Mouse (Mus musculus) left cerebral cortex, adult 2 months (tissue): ENCODE measurements around the gene Top2a. TPM values are rescaled to one million over a fixed set of nuclear protein-coding genes. Genes with fewer than 3 reads are reported as not detected.

ENCODE experiments used
- DNase-seq, 2 experiments: peaks; one replicate each; pipeline ENCODE4 v3.0.0; 2021 to 2022; ENCODE audit warnings: low spot score in 2 of 2, mixed read lengths in 1 of 2; ENCODE audit errors: extremely low spot score in 1 of 2
- H3K27ac ChIP-seq: fragments of 200-600 bp; 2 replicates; pipeline ENCODE4 v1.8.1; 2022
- H3K4me3 ChIP-seq: fragments of 200-600 bp; 2 replicates; pipeline ENCODE4 v1.8.1; 2022
- CTCF ChIP-seq: fragments of 200-600 bp; IDR thresholded peaks from 2 replicates; pipeline ENCODE4 v1.8.1; 2022; ENCODE audit warnings: antibody characterized with exemption, mild to moderate bottlenecking, moderate library complexity
- intact Hi-C: fragments of 180-260 bp; cut with DNase I; formaldehyde crosslinking; loops from one replicate; pipeline ENCODE4 v1.15.1; 2025
- total RNA-seq, 2 experiments: library from RNA; stranded (reverse); gene quantifications; 2 replicates each; pipeline ENCODE4 v1.2.3; 2021

Top2a gene
- total RNA-seq, 2 experiments from 2014 or later, result 0.66 to 1.0 TPM

DNA sequence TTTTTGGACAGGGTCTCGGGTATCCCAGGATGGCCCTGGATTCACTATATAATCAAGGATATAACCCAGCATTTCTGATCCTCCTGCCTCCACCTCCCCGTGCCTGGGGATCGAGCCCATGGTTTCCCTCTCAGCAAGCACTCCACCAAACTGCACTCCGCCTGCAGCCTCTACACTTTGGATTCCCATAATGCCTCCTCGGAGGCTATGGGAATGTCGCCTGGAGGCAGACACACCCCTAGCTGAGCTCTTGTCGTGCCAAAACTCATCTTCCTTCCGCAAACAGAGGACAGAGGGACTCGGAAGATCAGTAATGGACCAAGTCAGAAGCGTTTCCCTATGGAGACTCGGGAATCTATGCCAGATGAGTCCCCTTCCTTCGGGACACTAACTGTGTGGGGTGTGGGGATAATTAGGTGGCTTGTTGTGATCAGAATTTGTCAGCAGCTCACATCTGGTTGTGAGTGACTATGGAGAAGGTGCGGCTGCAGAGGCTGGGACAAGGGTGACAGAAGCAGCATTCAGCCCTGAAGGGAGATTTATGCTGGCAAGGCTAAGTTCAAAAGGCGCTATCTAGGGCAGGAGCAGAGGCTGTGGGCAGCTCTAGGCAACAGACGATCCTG is 45.4 kb downstream of the Top2a start:
- intact Hi-C loops, result loop anchor here (10.0 kb wide), 1 partner anchor 1336 kb away; the partner anchor contains the start of gene Eif1
- peak in 1 of 2 experiments; percentile 10 for DNase-seq
- no peak for TF ChIP-seq CTCF
- Histone ChIP-seq H3K27ac (no peak overlapping the region), H3K4me3 (no peak overlapping the region)

DNA sequence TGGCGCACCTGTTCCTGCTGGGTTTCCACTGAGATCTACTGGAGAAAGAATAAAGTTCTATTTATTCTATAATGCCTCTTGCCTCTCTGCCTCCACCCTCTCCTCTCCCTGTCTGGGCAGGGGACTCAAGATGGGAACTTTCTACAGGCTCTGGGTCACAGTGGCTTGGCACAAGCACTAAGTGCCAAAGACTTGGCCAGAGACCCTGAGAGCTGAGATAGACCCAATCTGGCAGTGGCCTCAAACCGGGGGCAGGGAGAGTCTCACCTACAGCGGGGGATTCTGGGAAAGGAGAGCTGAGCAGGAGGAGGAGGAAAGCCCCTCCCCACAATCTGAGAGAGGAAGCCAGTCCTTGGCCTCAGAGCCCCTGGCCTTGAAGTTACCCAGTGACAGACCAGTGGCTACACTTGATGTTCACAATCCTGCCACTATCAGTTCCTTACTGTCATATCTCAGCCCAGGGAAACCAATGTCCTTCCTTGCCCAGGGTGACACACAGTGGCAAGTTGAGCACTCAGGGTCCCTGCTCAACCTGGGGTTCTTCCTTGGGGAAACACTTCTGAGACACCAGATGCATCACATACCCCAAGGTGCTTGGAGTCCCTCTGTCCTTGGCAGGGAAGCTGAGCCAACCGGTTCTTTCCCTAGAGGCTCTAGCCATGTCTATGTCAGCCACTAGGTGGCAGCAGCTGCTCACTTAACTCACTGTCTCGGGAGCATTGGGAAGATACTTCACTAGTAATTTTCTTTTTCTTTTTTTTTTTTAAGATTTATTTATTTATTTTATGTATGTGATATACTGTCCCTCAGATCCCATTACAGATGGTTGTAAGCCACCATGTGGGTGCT is 48.9 kb downstream of the Top2a start:
- intact Hi-C loops, result loop anchor here (2.0 to 10.0 kb wide), 3 partner anchors 176 to 1340 kb away; partner anchors contain the start of gene Eif1
- peak; percentile 82 for TF ChIP-seq CTCF
- Histone ChIP-seq H3K4me3 (no peak overlapping the region), H3K27ac (no peak overlapping the region)
- peak; percentile 78 to 84 for DNase-seq

DNA sequence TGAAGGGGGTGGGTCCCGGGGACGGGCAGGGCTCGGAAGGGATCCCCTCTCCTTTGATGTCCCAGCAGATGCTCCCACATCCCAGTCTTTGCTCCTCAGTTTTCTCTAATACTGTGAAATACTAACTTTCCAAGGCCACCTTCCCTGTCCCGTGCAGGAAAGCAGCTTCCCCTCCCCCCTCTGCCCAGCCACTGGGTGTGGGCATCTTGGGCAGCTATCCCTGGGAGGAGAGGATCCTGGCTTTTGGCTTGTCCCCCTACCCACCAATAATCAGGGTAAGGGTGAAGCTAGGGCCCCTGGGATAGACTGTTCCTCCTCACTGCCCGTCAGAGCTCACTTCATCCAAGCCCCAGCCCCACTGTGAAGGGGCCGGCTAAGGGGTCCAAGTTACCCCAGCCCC is 49.8 kb downstream of the Top2a start:
- TF ChIP-seq CTCF, result no peak
- Histone ChIP-seq H3K4me3 (no peak overlapping the region), H3K27ac (no peak overlapping the region)
- DNase-seq, result no peak
- intact Hi-C loops, result loop anchor here (2.0 to 10.0 kb wide), 3 partner anchors 177 to 1341 kb away; partner anchors contain the start of gene Eif1

DNA sequence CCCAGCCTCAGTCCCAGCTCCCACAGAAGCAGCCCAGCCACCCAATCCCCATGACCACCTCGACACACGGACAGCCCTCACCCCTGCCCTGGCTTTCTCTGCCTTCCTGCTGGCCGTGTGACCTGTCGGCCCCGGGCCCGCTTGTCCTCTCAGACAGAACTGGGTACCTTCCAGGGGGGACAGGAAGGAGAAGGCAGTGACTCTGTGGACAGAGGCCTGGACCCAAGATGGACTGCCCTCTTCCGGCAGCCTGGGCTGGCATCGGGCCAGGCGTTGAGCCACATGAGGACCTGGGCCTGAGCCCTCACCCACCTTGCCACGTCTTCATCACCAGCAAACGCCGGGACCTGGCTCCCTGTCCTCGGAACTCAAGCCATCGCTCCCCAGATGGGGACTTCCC is 50.4 kb downstream of the Top2a start:
- Histone ChIP-seq H3K27ac (no peak overlapping the region), H3K4me3 (no peak overlapping the region)
- intact Hi-C loops, result loop anchor here (10.0 kb wide), 1 partner anchor 1341 kb away; the partner anchor contains the start of gene Eif1
- no peak for DNase-seq
- TF ChIP-seq CTCF, result no peak; the same call in 1 of the 2 replicates

DNA sequence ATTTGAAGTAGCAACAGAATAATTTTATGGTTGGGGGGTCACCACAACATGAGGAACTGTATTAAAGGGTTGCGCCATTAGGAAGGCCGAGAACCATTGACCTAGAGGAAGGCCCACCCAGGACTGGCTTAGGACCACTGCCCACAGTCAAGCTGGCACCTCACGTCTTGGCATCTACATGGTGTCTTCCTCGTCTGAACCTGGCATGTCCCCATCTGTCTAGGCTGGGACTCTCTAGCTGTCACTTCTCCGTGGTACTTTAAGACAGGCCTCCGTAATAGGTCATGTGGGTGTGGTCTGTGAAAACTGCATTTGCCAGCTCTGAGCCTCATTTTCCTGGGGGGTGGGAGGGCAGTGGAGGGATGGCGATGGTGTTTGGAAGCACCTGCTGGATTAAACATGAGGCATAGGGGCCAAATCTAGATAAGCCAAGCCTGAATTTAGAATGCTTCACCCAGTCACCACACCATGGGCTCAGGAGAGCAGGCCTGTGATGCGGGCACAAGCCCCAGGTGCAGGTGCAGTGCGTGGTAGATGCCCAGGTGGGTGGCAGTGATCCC is 51.1 kb downstream of the Top2a start:
- intact Hi-C loops, result loop anchor here (1.0 to 10.0 kb wide), 2 partner anchors 51 to 1342 kb away; partner anchors contain the start of gene Eif1

DNA sequence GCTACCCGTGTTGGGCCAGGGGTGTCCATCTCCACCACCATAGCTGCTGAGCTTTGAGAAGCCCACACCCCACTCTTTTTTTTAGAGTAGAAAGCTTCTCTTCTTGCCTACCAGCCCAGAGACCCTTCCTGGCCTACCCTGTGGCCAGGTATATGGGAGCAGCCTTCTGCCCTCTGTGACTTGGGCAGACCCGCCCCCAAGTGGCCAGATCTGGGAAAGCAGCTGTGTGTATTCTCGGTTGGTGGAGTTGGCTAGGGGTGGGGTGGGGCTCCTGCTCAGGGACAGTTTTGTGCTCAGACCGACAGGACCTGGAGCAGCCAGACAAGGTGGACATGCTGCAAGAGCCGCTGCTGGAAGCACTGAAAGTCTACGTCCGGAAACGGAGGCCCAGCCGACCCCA is 51.8 kb downstream of the Top2a start:
- DNase-seq, result peak; percentile 80 to 89
- intact Hi-C loops, result loop anchor here (1.0 to 10.0 kb wide), 2 partner anchors 50 to 1343 kb away; partner anchors contain the start of gene Eif1

More for the DNA sequence above, 51.1 kb downstream of the Top2a start:
- no peak overlapping the region for H3K4me3 ChIP-seq
- no peak overlapping the region for H3K27ac ChIP-seq
- no peak for TF ChIP-seq CTCF
- DNase-seq, result no peak

DNA sequence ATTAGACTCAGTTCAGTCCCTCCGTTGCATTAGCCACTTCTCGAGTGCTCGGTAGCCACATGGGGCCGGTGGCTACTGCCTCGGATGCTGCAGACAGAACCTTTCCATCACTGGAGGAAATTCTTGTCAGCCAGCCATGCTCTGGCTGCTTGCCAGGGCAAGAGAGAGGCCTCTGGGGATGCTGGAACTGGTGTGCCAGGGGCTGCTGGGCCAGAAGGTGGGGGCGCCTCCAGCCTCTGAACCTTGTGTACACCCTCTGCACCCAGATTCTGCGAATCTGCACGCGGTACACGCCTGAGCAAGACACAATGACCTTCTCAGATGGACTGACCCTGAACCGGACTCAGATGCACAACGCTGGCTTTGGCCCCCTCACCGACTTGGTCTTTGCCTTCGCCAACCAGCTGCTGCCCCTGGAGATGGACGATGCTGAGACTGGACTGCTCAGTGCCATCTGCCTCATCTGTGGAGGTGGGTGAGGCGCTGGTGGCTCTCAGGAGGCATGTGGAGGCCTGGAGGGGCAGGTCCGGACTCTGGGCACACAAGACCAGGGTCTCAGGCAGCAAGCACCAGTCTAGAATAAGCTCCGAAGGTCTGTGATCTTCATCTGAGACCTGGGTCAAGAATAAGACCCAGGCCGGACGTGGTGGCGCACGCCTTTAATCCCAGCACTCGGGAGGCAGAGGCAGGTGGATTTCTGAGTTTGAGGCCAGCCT is 52.5 kb downstream of the Top2a start:
- peak in 1 of 2 experiments; percentile 57 for DNase-seq

More for the DNA sequence above, 51.8 kb downstream of the Top2a start:
- Histone ChIP-seq H3K4me3 (no peak overlapping the region), H3K27ac (no peak overlapping the region)
- peak; percentile 89 for TF ChIP-seq CTCF

DNA sequence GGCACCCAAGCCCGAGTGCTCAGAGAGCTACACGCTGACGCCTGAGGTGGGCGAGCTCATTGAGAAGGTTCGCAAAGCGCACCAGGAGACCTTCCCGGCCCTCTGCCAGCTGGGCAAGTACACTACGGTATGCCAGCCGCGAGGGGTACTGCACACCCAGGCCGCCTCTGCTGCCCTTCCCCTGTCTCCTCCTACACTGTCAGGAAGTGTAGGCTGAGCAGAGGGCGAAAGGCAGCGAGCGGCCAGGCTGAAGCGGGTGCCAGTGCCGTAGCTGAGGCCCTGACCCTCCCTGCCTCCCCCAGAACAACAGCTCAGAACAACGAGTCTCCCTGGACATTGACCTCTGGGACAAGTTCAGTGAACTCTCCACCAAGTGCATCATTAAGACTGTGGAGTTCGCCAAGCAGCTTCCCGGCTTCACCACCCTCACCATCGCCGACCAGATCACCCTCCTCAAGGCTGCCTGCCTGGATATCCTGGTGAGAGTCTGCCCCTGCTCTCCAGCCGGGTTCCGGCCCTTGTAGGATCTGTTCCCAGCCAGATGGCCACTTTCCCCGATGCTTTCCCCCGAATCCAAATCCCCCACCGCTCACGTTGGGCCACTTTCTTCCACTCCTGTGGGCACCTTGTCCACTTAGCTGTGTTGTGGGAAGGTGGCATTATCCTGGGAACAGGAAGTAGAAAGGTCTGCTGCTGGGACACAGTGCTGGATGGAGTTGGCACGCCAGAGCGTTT is 53.6 kb downstream of the Top2a start:
- H3K27ac ChIP-seq, result peak overlapping the region; percentile 12; the same call in 1 of the 2 replicates
- H3K4me3 ChIP-seq, result no peak overlapping the region
- no peak for TF ChIP-seq CTCF
- intact Hi-C loops, result loop anchor here (10.0 kb wide), 1 partner anchor 1344 kb away; the partner anchor contains the start of gene Eif1
- DNase-seq, result peak in 1 of 2 experiments; percentile 18

More for the DNA sequence above, 52.5 kb downstream of the Top2a start:
- H3K4me3 ChIP-seq, result no peak overlapping the region
- TF ChIP-seq CTCF, result no peak
- intact Hi-C loops, result loop anchor here (1.0 to 10.0 kb wide), 2 partner anchors 49 to 1343 kb away; partner anchors contain the start of gene Eif1
- no peak overlapping the region for H3K27ac ChIP-seq

DNA sequence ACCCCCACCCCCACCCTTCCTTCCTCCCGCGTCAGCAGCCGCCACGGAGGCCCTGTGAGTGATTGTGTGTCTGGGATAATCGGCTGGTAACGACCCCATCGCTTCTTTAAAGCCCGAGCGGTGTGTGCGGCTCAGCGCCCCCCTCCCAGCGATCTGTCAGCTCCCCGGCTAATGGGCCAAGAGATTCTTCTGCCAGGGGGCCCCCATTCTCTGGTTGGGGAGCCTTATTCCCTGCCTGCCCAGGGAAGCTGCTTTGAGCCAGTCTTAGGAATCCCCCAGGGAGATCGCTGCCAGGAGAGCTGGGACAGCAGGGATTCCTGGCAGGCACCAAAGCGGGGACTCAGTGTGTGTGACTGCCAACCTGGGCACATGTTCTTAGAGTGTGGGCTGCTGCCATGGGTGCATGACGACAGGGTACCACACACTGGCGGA is 54.5 kb downstream of the Top2a start:
- intact Hi-C loops, result loop anchor here (5.0 kb wide), 1 partner anchor 107 kb away; the partner anchor contains the start of gene Wipf2
- peak in 1 of 2 experiments; percentile 75 for DNase-seq
- TF ChIP-seq CTCF, result no peak
- Histone ChIP-seq H3K27ac (no peak overlapping the region; the same call in 1 of the 2 replicates), H3K4me3 (no peak overlapping the region)
